Mouse (Mus musculus) spleen, adult 2 months (tissue): ENCODE data around the gene Ccsap.

ENCODE experiments used
- CTCF ChIP-seq: fragments of 200-500 bp; IDR thresholded peaks from 2 replicates; pipeline ENCODE4 v1.5.1; 2011; ENCODE audit warnings: mild to moderate bottlenecking, inconsistent platforms; ENCODE audit not compliant: insufficient read depth, insufficient read length, insufficient replicate concordance; ENCODE audit errors: extremely low read depth
- POLR2A ChIP-seq: fragments of 200-500 bp; IDR thresholded peaks from 2 replicates; pipeline ENCODE4 v1.6.1; 2011; ENCODE audit warnings: low read depth, low read length, inconsistent platforms

- TF ChIP-seq POLR2A (no peak), CTCF (no peak)
These were observed 10.7 kb downstream of the Ccsap start for GRCm38 (mm10) chr8:123849352-123849751.
